Mouse (Mus musculus): Measurements from ENCODE around the gene Mcl1. TPM values are rescaled to one million over a fixed set of nuclear protein-coding genes. Genes with fewer than 3 reads are reported as not detected.
A peak's percentile ranks its signal among the peaks of the same experiment; 100 is the strongest.

The Mcl1 gene
- polyA plus RNA-seq, 1 experiment from 2014 or later, result 70.2 TPM

GRCm38 (mm10) chr3:95694808-95695703 lies 36.5 kb downstream of the Mcl1 start:
- Histone ChIP-seq H3K9me3 (replicated peaks; ENCODE audit: low read length) (no peaks in the 10 kb centered on the region), H3K27ac (no peak overlapping the region), H3K4me1 (replicated peaks; ENCODE audit: insufficient read depth, low read length) (peaks cover 11% of the 10 kb centered on the region; the same call in 1 of the 2 replicates), H3K4me3 (replicated peaks; ENCODE audit: low read depth, low read length) (no peak overlapping the region), H3K9ac (ENCODE audit: low read depth, low read length) (no peak overlapping the region), H3K36me3 (ENCODE audit: insufficient read depth, low read length) (no peaks in the 10 kb centered on the region), H3K27me3 (ENCODE audit: insufficient read depth, low read length) (no peaks in the 10 kb centered on the region), H3K4me2 (ENCODE audit: low read length) (no peak overlapping the region)
- no peak for ATAC-seq (replicated peaks; ENCODE audit: low FRiP score, low read depth)
- WGBS, result 92% methylated on average over 11 of the region's 11 CpGs
- no peak for TF ChIP-seq CTCF (IDR thresholded peaks at IDR 0.05; ENCODE audit: low read depth)
- no peak for DNase-seq (ENCODE audit: low spot score)

- no peak for TF ChIP-seq CTCF (IDR thresholded peaks at IDR 0.05; ENCODE audit: low read depth)
- no peak overlapping the region for H3K27ac ChIP-seq
- no peak for ATAC-seq (replicated peaks; ENCODE audit: low FRiP score, low read depth)
- no peak overlapping the region for H3K4me3 ChIP-seq (replicated peaks; ENCODE audit: low read depth, low read length)
- no peaks in the 10 kb centered on the region for H3K27me3 ChIP-seq (ENCODE audit: insufficient read depth, low read length)
- no peaks in the 10 kb centered on the region for H3K9me3 ChIP-seq (replicated peaks; ENCODE audit: low read length)
- no peaks in the 10 kb centered on the region for H3K36me3 ChIP-seq (ENCODE audit: insufficient read depth, low read length)
- no peak overlapping the region for H3K4me2 ChIP-seq (ENCODE audit: low read length)
- DNase-seq (ENCODE audit: low spot score), result no peak
- H3K9ac ChIP-seq (ENCODE audit: low read depth, low read length), result no peak overlapping the region
- H3K4me1 ChIP-seq (replicated peaks; ENCODE audit: insufficient read depth, low read length), result peaks cover 9% of the 10 kb centered on the region; the same call in 1 of the 2 replicates
- 42% methylated on average over 3 of the region's 3 CpGs for WGBS
These were observed 37.2 kb downstream of the Mcl1 start for GRCm38 (mm10) chr3:95695796-95696195.

GRCm38 (mm10) chr3:95696360-95696759 lies 37.8 kb downstream of the Mcl1 start:
- 21% methylated on average over 7 of the region's 7 CpGs for WGBS
- Histone ChIP-seq H3K27me3 (ENCODE audit: insufficient read depth, low read length) (no peaks in the 10 kb centered on the region), H3K4me3 (replicated peaks; ENCODE audit: low read depth, low read length) (no peak overlapping the region), H3K4me2 (ENCODE audit: low read length) (no peak overlapping the region), H3K27ac (no peak overlapping the region), H3K36me3 (ENCODE audit: insufficient read depth, low read length) (no peaks in the 10 kb centered on the region), H3K9me3 (replicated peaks; ENCODE audit: low read length) (no peaks in the 10 kb centered on the region), H3K4me1 (replicated peaks; ENCODE audit: insufficient read depth, low read length) (peaks cover 9% of the 10 kb centered on the region; the same call in 1 of the 2 replicates), H3K9ac (ENCODE audit: low read depth, low read length) (no peak overlapping the region)
- peak; percentile 68 for DNase-seq (ENCODE audit: low spot score)
- no peak for ATAC-seq (replicated peaks; ENCODE audit: low FRiP score, low read depth)
- TF ChIP-seq CTCF (IDR thresholded peaks at IDR 0.05; ENCODE audit: low read depth), result no peak

- Histone ChIP-seq H3K36me3 (ENCODE audit: insufficient read depth, low read length) (no peaks in the 10 kb centered on the region), H3K4me3 (replicated peaks; ENCODE audit: low read depth, low read length) (no peak overlapping the region), H3K27me3 (ENCODE audit: insufficient read depth, low read length) (no peaks in the 10 kb centered on the region), H3K4me1 (replicated peaks; ENCODE audit: insufficient read depth, low read length) (peaks cover 13% of the 10 kb centered on the region), H3K9ac (ENCODE audit: low read depth, low read length) (no peak overlapping the region), H3K9me3 (replicated peaks; ENCODE audit: low read length) (no peaks in the 10 kb centered on the region), H3K4me2 (ENCODE audit: low read length) (no peak overlapping the region), H3K27ac (no peak overlapping the region)
- ATAC-seq (replicated peaks; ENCODE audit: low FRiP score, low read depth), result no peak
- WGBS, result 84% methylated on average over 4 of the region's 4 CpGs
- no peak for DNase-seq (ENCODE audit: low spot score)
- TF ChIP-seq CTCF (IDR thresholded peaks at IDR 0.05; ENCODE audit: low read depth), result no peak
These were observed 39.7 kb downstream of the Mcl1 start for GRCm38 (mm10) chr3:95698286-95698685.

GRCm38 (mm10) chr3:95700233-95700681 lies 41.7 kb downstream of the Mcl1 start:
- Histone ChIP-seq H3K4me3 (replicated peaks; ENCODE audit: low read depth, low read length) (no peak overlapping the region), H3K27ac (no peak overlapping the region; the same call in 1 of the 2 replicates), H3K9ac (ENCODE audit: low read depth, low read length) (no peak overlapping the region), H3K36me3 (ENCODE audit: insufficient read depth, low read length) (no peaks in the 10 kb centered on the region), H3K4me2 (ENCODE audit: low read length) (no peak overlapping the region), H3K4me1 (replicated peaks; ENCODE audit: insufficient read depth, low read length) (peaks cover 13% of the 10 kb centered on the region), H3K9me3 (replicated peaks; ENCODE audit: low read length) (no peaks in the 10 kb centered on the region), H3K27me3 (ENCODE audit: insufficient read depth, low read length) (no peaks in the 10 kb centered on the region)
- DNase-seq (ENCODE audit: low spot score) (no peak), ATAC-seq (replicated peaks; ENCODE audit: low FRiP score, low read depth) (no peak)
- no peak for TF ChIP-seq CTCF (IDR thresholded peaks at IDR 0.05; ENCODE audit: low read depth)
- 61% methylated on average over 6 of the region's 6 CpGs for WGBS

GRCm38 (mm10) chr3:95701085-95701484 lies 42.5 kb downstream of the Mcl1 start:
- no peaks in the 10 kb centered on the region for H3K36me3 ChIP-seq (ENCODE audit: insufficient read depth, low read length)
- ATAC-seq (replicated peaks; ENCODE audit: low FRiP score, low read depth) (no peak), DNase-seq (ENCODE audit: low spot score) (no peak)
- no peaks in the 10 kb centered on the region for H3K9me3 ChIP-seq (replicated peaks; ENCODE audit: low read length)
- TF ChIP-seq CTCF (IDR thresholded peaks at IDR 0.05; ENCODE audit: low read depth), result no peak
- peaks cover 12% of the 10 kb centered on the region for H3K4me1 ChIP-seq (replicated peaks; ENCODE audit: insufficient read depth, low read length)
- H3K27ac ChIP-seq, result 0 out of 2 replicates have a peak overlapping the region, but pooled peaks have one; percentile 19
- H3K9ac ChIP-seq (ENCODE audit: low read depth, low read length), result no peak overlapping the region
- H3K4me3 ChIP-seq (replicated peaks; ENCODE audit: low read depth, low read length), result no peak overlapping the region
- 86% methylated on average over 2 of the region's 2 CpGs for WGBS
- H3K4me2 ChIP-seq (ENCODE audit: low read length), result no peak overlapping the region
- no peaks in the 10 kb centered on the region for H3K27me3 ChIP-seq (ENCODE audit: insufficient read depth, low read length)

Measured in kidney, postnatal 0 days (tissue).